Mouse (Mus musculus) embryo, embryonic 10 days (tissue): Measurements from ENCODE around the gene Wdr44.
"Not testable (repeated sequence)": the region's sequence is repeated elsewhere in the genome, so short reads cannot be mapped to it uniquely, and the experiment has no call there.

Source experiments
- DNase-seq: peaks from one replicate; pipeline ENCODE4 v3.0.0-alpha.2; 2015; ENCODE audit warnings: low spot score

Gene Wdr44

GRCm38 (mm10) chrX:23692722-23693442 lies at the start of gene Wdr44:
Gene Wdr44, plus strand, starts transcription at chrX:23693051.
- DNase-seq, result peak; percentile 87

GRCm38 (mm10) chrX:23648371-23648770 lies 44.5 kb upstream of the Wdr44 start:
- DNase-seq, result no peak

GRCm38 (mm10) chrX:23662216-23662615 lies 30.6 kb upstream of the Wdr44 start:
- no peak for DNase-seq

GRCm38 (mm10) chrX:23673193-23673592 lies 19.7 kb upstream of the Wdr44 start:
- DNase-seq, result no peak

- no peak for DNase-seq
Measured at GRCm38 (mm10) chrX:23675450-23675849, 17.4 kb upstream of the Wdr44 start.

GRCm38 (mm10) chrX:23676583-23676982 lies 16.3 kb upstream of the Wdr44 start:
- DNase-seq, result no peak

- no peak for DNase-seq
Measured at GRCm38 (mm10) chrX:23677511-23677910, 15.3 kb upstream of the Wdr44 start.

GRCm38 (mm10) chrX:23692336-23692721 lies 522 bp upstream of the Wdr44 start:
- no peak for DNase-seq

- DNase-seq, result peak; percentile 18
Measured at GRCm38 (mm10) chrX:23693443-23694400, 871 bp downstream of the Wdr44 start.

GRCm38 (mm10) chrX:23694588-23694987 lies 1.7 kb downstream of the Wdr44 start:
- DNase-seq, result no peak

GRCm38 (mm10) chrX:23695109-23695508 lies 2.3 kb downstream of the Wdr44 start:
- DNase-seq, result no peak

- DNase-seq, result no peak
Measured at GRCm38 (mm10) chrX:23697346-23697745, 4.5 kb downstream of the Wdr44 start.

- no peak for DNase-seq
Measured at GRCm38 (mm10) chrX:23699023-23699422, 6.2 kb downstream of the Wdr44 start.

- DNase-seq, result no peak
Measured at GRCm38 (mm10) chrX:23717247-23717646, 24.4 kb downstream of the Wdr44 start.

- DNase-seq, result no peak
Measured at GRCm38 (mm10) chrX:23727463-23727862, 34.6 kb downstream of the Wdr44 start.

- no peak for DNase-seq
Measured at GRCm38 (mm10) chrX:23754671-23755070, 61.8 kb downstream of the Wdr44 start.

GRCm38 (mm10) chrX:23767849-23768248 lies 75.0 kb downstream of the Wdr44 start:
- no peak for DNase-seq

- DNase-seq, result no peak
Measured at GRCm38 (mm10) chrX:23807125-23807524, 114.3 kb downstream of the Wdr44 start.

GRCm38 (mm10) chrX:23810365-23810764 lies 117.5 kb downstream of the Wdr44 start:
- DNase-seq, result no peak

- not testable (repeated sequence) for DNase-seq
Measured at GRCm38 (mm10) chrX:23813287-23813686, 120.4 kb downstream of the Wdr44 start.

- not testable (repeated sequence) for DNase-seq
Measured at GRCm38 (mm10) chrX:23822885-23823284, 130.0 kb downstream of the Wdr44 start.

GRCm38 (mm10) chrX:23823398-23824023 lies 130.7 kb downstream of the Wdr44 start:
- DNase-seq, result no peak

- not testable (repeated sequence) for DNase-seq
Measured at GRCm38 (mm10) chrX:23833784-23834183, 140.9 kb downstream of the Wdr44 start.
